Mouse (Mus musculus) cerebellum, adult 2 months (tissue): ENCODE results near the gene Mlh1. TPM values are rescaled to one million over a fixed set of nuclear protein-coding genes. Genes with fewer than 3 reads are reported as not detected.

Experiments used
- DNase-seq, 2 experiments: peaks; one replicate each; pipeline ENCODE4 v3.0.0; 2021
- H3K27ac ChIP-seq: fragments of 200-500 bp; 2 replicates; pipeline ENCODE4 v1.5.1; 2012; ENCODE audit warnings: low read length, control low read depth, inconsistent platforms; ENCODE audit not compliant: insufficient read depth
- H3K27me3 ChIP-seq: fragments of 200-500 bp; 2 replicates; pipeline ENCODE4 v1.6.1; 2012; ENCODE audit warnings: inconsistent platforms, mild to moderate bottlenecking, low read length, moderate library complexity; ENCODE audit not compliant: control insufficient read depth, insufficient read depth
- H3K4me1 ChIP-seq: fragments of 200-500 bp; 2 replicates; pipeline ENCODE4 v1.6.1; 2011; ENCODE audit warnings: low read length; ENCODE audit not compliant: control insufficient read depth, insufficient read depth
- H3K4me3 ChIP-seq: fragments of 200-500 bp; replicated peaks from 2 replicates; pipeline ENCODE3; 2011; ENCODE audit warnings: mild to moderate bottlenecking, low read depth, low read length, control low read depth; ENCODE audit not compliant: insufficient read depth
- CTCF ChIP-seq: fragments of 200-500 bp; IDR thresholded peaks from 2 replicates; pipeline ENCODE4 v1.5.1; 2011; ENCODE audit warnings: low read depth, mild to moderate bottlenecking, control low read depth, low read length, moderate library complexity, borderline replicate concordance; ENCODE audit not compliant: insufficient read depth
- POLR2A ChIP-seq: fragments of 200-500 bp; IDR thresholded peaks from 2 replicates; pipeline ENCODE4 v1.6.1; 2011; ENCODE audit warnings: low read length, control low read depth, borderline replicate concordance; ENCODE audit not compliant: insufficient read depth
- WGBS: fragments of 180-500 bp; shearing (Covaris S2); methylation state at CpG from one replicate; pipeline ENCODE4 v1.1.7; 2018; 5-methylcytosine and 5-hydroxymethylcytosine counted together
- polyA plus RNA-seq: library from polyadenylated mRNA; depleted of rRNA; stranded (reverse); fragments of >200 nt; gene quantifications from 2 replicates; pipeline ENCODE4 v1.2.3, GENCODE M21; 2012

The Mlh1 gene
- polyA plus RNA-seq, 1 experiment: 36.6 TPM

GRCm38 (mm10) chr9:111311031-111311842 is 39.6 kb upstream of the Mlh1 start, which contains the start of gene Trank1:
Trank1 (plus strand) TSS chr9:111311739.
- H3K4me3 ChIP-seq: peak within 1 kb of the TSS; percentile 57
- H3K4me1 ChIP-seq: no peaks in the 10 kb centered on the region
- H3K27me3 ChIP-seq: peaks cover 4% of the 10 kb centered on the region
- TF ChIP-seq POLR2A: no peak
- no peak for TF ChIP-seq CTCF
- no peak within 1 kb of the TSS for H3K27ac ChIP-seq
- peak; percentile 18 to 26 for DNase-seq
- 7% methylated on average over 71 of the region's 72 CpGs for WGBS

GRCm38 (mm10) chr9:111306142-111306541 is 34.6 kb upstream of the Mlh1 start:
- 90% methylated on average over 7 of the region's 7 CpGs for WGBS
- Histone ChIP-seq H3K27me3 (no peaks in the 10 kb centered on the region), H3K27ac (no peak overlapping the region), H3K4me3 (no peak overlapping the region), H3K4me1 (no peaks in the 10 kb centered on the region)
- no peak for TF ChIP-seq POLR2A
- TF ChIP-seq CTCF: no peak
- DNase-seq: no peak

- Histone ChIP-seq H3K4me3 (no peak overlapping the region), H3K4me1 (no peaks in the 10 kb centered on the region), H3K27ac (no peak overlapping the region), H3K27me3 (no peaks in the 10 kb centered on the region)
- TF ChIP-seq POLR2A (no peak), CTCF (no peak)
- 85% methylated on average over 6 of the region's 6 CpGs for WGBS
- DNase-seq: no peak
Observed at GRCm38 (mm10) chr9:111304036-111304435, 32.4 kb upstream of the Mlh1 start.

- Histone ChIP-seq H3K4me3 (no peak overlapping the region), H3K27ac (no peak overlapping the region), H3K4me1 (no peaks in the 10 kb centered on the region), H3K27me3 (no peaks in the 10 kb centered on the region)
- DNase-seq: no peak
- 44% methylated on average over 12 of the region's 12 CpGs for WGBS
- TF ChIP-seq POLR2A (no peak), CTCF (no peak)
Observed at GRCm38 (mm10) chr9:111302196-111302831, 30.7 kb upstream of the Mlh1 start.

GRCm38 (mm10) chr9:111298606-111299005 is 27.0 kb upstream of the Mlh1 start:
- no peak overlapping the region for H3K27ac ChIP-seq
- no peaks in the 10 kb centered on the region for H3K27me3 ChIP-seq
- TF ChIP-seq CTCF: no peak
- no peak for TF ChIP-seq POLR2A
- H3K4me1 ChIP-seq: no peaks in the 10 kb centered on the region
- no peak for DNase-seq
- 47% methylated on average over 2 of the region's 2 CpGs for WGBS
- no peak overlapping the region for H3K4me3 ChIP-seq

- no peak for DNase-seq
- H3K27me3 ChIP-seq: no peaks in the 10 kb centered on the region
- no peak overlapping the region for H3K4me3 ChIP-seq
- H3K4me1 ChIP-seq: no peaks in the 10 kb centered on the region
- no peak overlapping the region for H3K27ac ChIP-seq
- 83% methylated on average over 7 of the region's 7 CpGs for WGBS
- TF ChIP-seq POLR2A: no peak
- no peak for TF ChIP-seq CTCF
Observed at GRCm38 (mm10) chr9:111296433-111296832, 24.8 kb upstream of the Mlh1 start.

GRCm38 (mm10) chr9:111295323-111295722 is 23.7 kb upstream of the Mlh1 start:
- 68% methylated on average over 2 of the region's 2 CpGs for WGBS
- H3K27ac ChIP-seq: no peak overlapping the region
- H3K4me1 ChIP-seq: no peaks in the 10 kb centered on the region
- TF ChIP-seq POLR2A (no peak), CTCF (no peak)
- no peak overlapping the region for H3K4me3 ChIP-seq
- no peaks in the 10 kb centered on the region for H3K27me3 ChIP-seq
- no peak for DNase-seq

- DNase-seq: no peak
- Histone ChIP-seq H3K27me3 (no peaks in the 10 kb centered on the region), H3K4me1 (no peaks in the 10 kb centered on the region), H3K27ac (no peak overlapping the region), H3K4me3 (no peak overlapping the region)
- TF ChIP-seq CTCF (no peak), POLR2A (no peak)
- WGBS: 95% methylated on average over 6 of the region's 6 CpGs
Observed at GRCm38 (mm10) chr9:111294911-111295310, 23.3 kb upstream of the Mlh1 start.
